Mouse (Mus musculus) fibroblast of lung, adult 2 months (primary cell): Measurements from ENCODE around the gene Clptm1l.

Experiments
- DNase-seq: peaks from one replicate; pipeline ENCODE4 v3.0.0-alpha.2; 2011; ENCODE audit warnings: low read depth

Clptm1l gene

GRCm38 (mm10) chr13:73660163-73660695 lies 56.4 kb downstream of the Clptm1l start:
- DNase-seq: no peak
